Mouse (Mus musculus) testis, adult 2 months (tissue): ENCODE measurements around the gene Zc3h18.

ENCODE experiments used
- CTCF ChIP-seq: fragments of 200-500 bp; IDR thresholded peaks from 2 replicates; pipeline ENCODE4 v1.5.1; 2012; ENCODE audit warnings: low read depth, mild to moderate bottlenecking, inconsistent platforms, low read length, moderate library complexity; ENCODE audit not compliant: control insufficient read depth, insufficient read depth, insufficient replicate concordance
- POLR2A ChIP-seq: fragments of 200-500 bp; IDR thresholded peaks from 2 replicates; pipeline ENCODE4 v1.6.1; 2012; ENCODE audit warnings: low read depth, mild to moderate bottlenecking, inconsistent platforms, low read length, moderate library complexity; ENCODE audit not compliant: control insufficient read depth

DNA sequence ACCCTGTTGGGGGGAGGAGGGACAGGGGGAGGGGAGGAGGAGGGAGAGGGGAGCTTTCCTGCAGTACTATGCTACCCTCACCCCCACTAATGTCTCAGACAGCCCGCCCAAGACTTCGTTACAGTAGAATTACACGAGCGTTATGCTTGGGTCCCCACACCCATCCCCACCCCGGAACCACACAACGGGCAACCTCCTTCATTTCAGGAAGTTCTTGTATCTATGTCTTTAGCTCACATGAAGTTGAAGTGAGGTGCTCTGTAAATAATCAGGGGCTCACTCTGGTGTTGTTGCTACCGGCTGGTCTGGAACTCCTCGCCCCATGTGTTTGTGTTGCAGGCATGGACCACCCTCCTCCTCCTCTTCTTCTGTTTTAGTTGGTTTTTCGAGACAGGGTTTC lies 51.8 kb downstream of the Zc3h18 start:
- TF ChIP-seq CTCF (no peak), POLR2A (no peak)
